In genomic region chr17:56715360-56715759, GRCm38 (mm10) we compare ENCODE assay signal across 10 mouse cellular contexts. TPM values are rescaled to one million over a fixed set of nuclear protein-coding genes. Genes with fewer than 3 reads are reported as not detected.
DNase-seq lines count a peak whose midpoint lies in the region; ATAC-seq and TF ChIP-seq lines count a peak whose summit lies in the region.
"Had no signal": no experiment of that assay in that cellular context is flagged by ENCODE, and none has a peak within 500 bp of the region (broad histone marks: within the 10 kb centered on the region; RNA-seq: fewer than 3 reads in every experiment).

No protein-coding gene starts in this region.

- no peaks in the 10 kb centered on the region for H3K9me3 ChIP-seq in forebrain, embryonic 13.5 days (replicated peaks)
- no peaks in the 10 kb centered on the region for H3K9me3 ChIP-seq in forebrain, embryonic 11.5 days (ENCODE audit: control insufficient read depth, low read length)
- no peaks in the 10 kb centered on the region for H3K9me3 ChIP-seq in stomach, embryonic 14.5 days (ENCODE audit: control insufficient read depth, low read depth, low read length)
- H3K9me3 ChIP-seq in stomach, postnatal 0 days (ENCODE audit: control insufficient read depth, low read length) = no peaks in the 10 kb centered on the region
- H3K9me3 ChIP-seq in intestine, embryonic 16.5 days (ENCODE audit: control insufficient read depth, low read length) = no peaks in the 10 kb centered on the region
- no peaks in the 10 kb centered on the region for H3K9me3 ChIP-seq in stomach, embryonic 15.5 days

- DNase-seq in forebrain, embryonic 11.5 days (ENCODE audit: low spot score) = no peak
- DNase-seq in stomach, postnatal 0 days (ENCODE audit: low spot score) = no peak
- DNase-seq in adrenal gland, postnatal 36 days = no peak
- DNase-seq in left cerebral cortex, postnatal 36 days (ENCODE audit: low spot score in 2 of 2) = no peak
- DNase-seq: adrenal gland, postnatal 10 days had no signal

- no peak for TF ChIP-seq CTCF in stomach, postnatal 0 days (IDR thresholded peaks at IDR 0.05; ENCODE audit: low read depth)

- H3K27ac ChIP-seq in forebrain, embryonic 13.5 days = no peak overlapping the region
- no peak overlapping the region for H3K27ac ChIP-seq in forebrain, embryonic 11.5 days (ENCODE audit: low read depth, low read length)
- H3K27ac ChIP-seq in stomach, embryonic 14.5 days (ENCODE audit: low read length) = no peak overlapping the region
- no peak overlapping the region for H3K27ac ChIP-seq in stomach, postnatal 0 days (replicated peaks)
- H3K27ac ChIP-seq in intestine, embryonic 16.5 days (ENCODE audit: low read length) = no peak overlapping the region
- no peak overlapping the region for H3K27ac ChIP-seq in stomach, embryonic 15.5 days
- H3K27ac ChIP-seq: macrophage had no signal

- peaks cover 26% of the 10 kb centered on the region for H3K36me3 ChIP-seq in forebrain, embryonic 13.5 days (ENCODE audit: poor library complexity, severe bottlenecking)
- H3K36me3 ChIP-seq in forebrain, embryonic 11.5 days (ENCODE audit: control insufficient read depth, insufficient read depth, low read length) = peaks cover 4% of the 10 kb centered on the region; the same call in 1 of the 2 replicates
- H3K36me3 ChIP-seq in stomach, embryonic 14.5 days (ENCODE audit: control insufficient read depth, insufficient read depth, low read length) = peaks cover 20% of the 10 kb centered on the region
- peaks cover 7% of the 10 kb centered on the region; the same call in 1 of the 2 replicates for H3K36me3 ChIP-seq in stomach, postnatal 0 days (ENCODE audit: control insufficient read depth, insufficient read depth, low read length)
- peaks cover 7% of the 10 kb centered on the region; the same call in 1 of the 2 replicates for H3K36me3 ChIP-seq in intestine, embryonic 16.5 days (ENCODE audit: control insufficient read depth, insufficient read depth, low read length)
- peaks cover 24% of the 10 kb centered on the region for H3K36me3 ChIP-seq in stomach, embryonic 15.5 days

- H3K9ac ChIP-seq in forebrain, embryonic 13.5 days = peak overlapping the region; percentile 76
- no peak overlapping the region for H3K9ac ChIP-seq in forebrain, embryonic 11.5 days (ENCODE audit: low read length)
- H3K9ac ChIP-seq in stomach, embryonic 14.5 days (replicated peaks; ENCODE audit: low read depth, low read length) = no peak overlapping the region
- no peak overlapping the region; the same call in 1 of the 2 replicates for H3K9ac ChIP-seq in stomach, postnatal 0 days (ENCODE audit: low read length)
- H3K9ac ChIP-seq in intestine, embryonic 16.5 days (ENCODE audit: low read depth, low read length) = peak overlapping the region; percentile 83
- H3K9ac ChIP-seq in stomach, embryonic 15.5 days = no peak overlapping the region

- no peaks in the 10 kb centered on the region for H3K27me3 ChIP-seq in forebrain, embryonic 13.5 days
- H3K27me3 ChIP-seq in forebrain, embryonic 11.5 days (ENCODE audit: control insufficient read depth, insufficient read depth, low read length) = no peaks in the 10 kb centered on the region
- no peaks in the 10 kb centered on the region for H3K27me3 ChIP-seq in stomach, embryonic 14.5 days (ENCODE audit: control insufficient read depth, insufficient read depth, low read length)
- no peaks in the 10 kb centered on the region for H3K27me3 ChIP-seq in stomach, postnatal 0 days (ENCODE audit: control insufficient read depth, insufficient read depth, low read length)
- no peaks in the 10 kb centered on the region for H3K27me3 ChIP-seq in intestine, embryonic 16.5 days (replicated peaks; ENCODE audit: control insufficient read depth, insufficient read depth, low read length)
- H3K27me3 ChIP-seq in stomach, embryonic 15.5 days (replicated peaks) = no peaks in the 10 kb centered on the region

- peak overlapping the region; percentile 74 for H3K4me2 ChIP-seq in forebrain, embryonic 13.5 days
- H3K4me2 ChIP-seq in forebrain, embryonic 11.5 days (ENCODE audit: low read depth, low read length, severe bottlenecking) = no peak overlapping the region
- H3K4me2 ChIP-seq in stomach, embryonic 14.5 days (replicated peaks; ENCODE audit: low read depth, low read length) = peak overlapping the region; percentile 65; the same call in 1 of the 2 replicates
- H3K4me2 ChIP-seq in stomach, postnatal 0 days (replicated peaks; ENCODE audit: low read depth) = no peak overlapping the region; the same call in 1 of the 2 replicates
- H3K4me2 ChIP-seq in intestine, embryonic 16.5 days (ENCODE audit: low read depth, low read length) = no peak overlapping the region
- H3K4me2 ChIP-seq in stomach, embryonic 15.5 days = peak overlapping the region; percentile 74

- no peak for TF ChIP-seq EP300 in stomach, postnatal 0 days (optimal IDR thresholded peaks at IDR 0.05)

- 71% methylated on average over 11 of the region's 11 CpGs for WGBS in forebrain, embryonic 13.5 days
- WGBS in forebrain, embryonic 11.5 days = 60% methylated on average over 11 of the region's 11 CpGs
- 61% methylated on average over 11 of the region's 11 CpGs for WGBS in stomach, embryonic 14.5 days
- 60% methylated on average over 11 of the region's 11 CpGs for WGBS in stomach, postnatal 0 days
- WGBS in intestine, embryonic 16.5 days = 62% methylated on average over 11 of the region's 11 CpGs
- 54% methylated on average over 11 of the region's 11 CpGs for WGBS in stomach, embryonic 15.5 days

- peaks cover 29% of the 10 kb centered on the region for H3K4me1 ChIP-seq in forebrain, embryonic 13.5 days
- H3K4me1 ChIP-seq in forebrain, embryonic 11.5 days (replicated peaks; ENCODE audit: control insufficient read depth, insufficient read depth, low read length) = peaks cover 4% of the 10 kb centered on the region; the same call in 1 of the 2 replicates
- H3K4me1 ChIP-seq in stomach, embryonic 14.5 days (ENCODE audit: control insufficient read depth, insufficient read depth, low read length) = peaks cover 15% of the 10 kb centered on the region; the same call in 1 of the 2 replicates
- H3K4me1 ChIP-seq in stomach, postnatal 0 days (replicated peaks; ENCODE audit: control insufficient read depth, insufficient read depth) = peaks cover 5% of the 10 kb centered on the region; the same call in 1 of the 2 replicates
- H3K4me1 ChIP-seq in intestine, embryonic 16.5 days (ENCODE audit: control insufficient read depth, insufficient read depth, low read length) = peaks cover 20% of the 10 kb centered on the region
- peaks cover 25% of the 10 kb centered on the region for H3K4me1 ChIP-seq in stomach, embryonic 15.5 days

- peak overlapping the region; percentile 77; the same call in 1 of the 2 replicates for H3K4me3 ChIP-seq in forebrain, embryonic 13.5 days
- no peak overlapping the region for H3K4me3 ChIP-seq in forebrain, embryonic 11.5 days (ENCODE audit: low read depth, low read length)
- peak overlapping the region; percentile 81; the same call in 1 of the 2 replicates for H3K4me3 ChIP-seq in stomach, embryonic 14.5 days (ENCODE audit: low read depth, low read length)
- H3K4me3 ChIP-seq in stomach, postnatal 0 days (ENCODE audit: low read depth, low read length) = no peak overlapping the region
- H3K4me3 ChIP-seq in intestine, embryonic 16.5 days (ENCODE audit: low read length) = no peak overlapping the region
- H3K4me3 ChIP-seq in stomach, embryonic 15.5 days (replicated peaks) = peak overlapping the region; percentile 81

- ATAC-seq in forebrain, embryonic 13.5 days = no peak
- no peak for ATAC-seq in forebrain, embryonic 11.5 days (replicated peaks; ENCODE audit: low FRiP score)
- ATAC-seq in stomach, embryonic 14.5 days (ENCODE audit: insufficient number of reproducible peaks, insufficient read depth, low FRiP score, low read depth) = no peak
- ATAC-seq in stomach, postnatal 0 days (ENCODE audit: low FRiP score, low TSS enrichment) = no peak
- no peak for ATAC-seq in intestine, embryonic 16.5 days
- no peak for ATAC-seq in stomach, embryonic 15.5 days (ENCODE audit: insufficient read depth, low FRiP score, low read depth)

- intact Hi-C loops in left cerebral cortex, postnatal 36 days (cut with DNase I) = loop anchor here (5.0 kb wide), 1 partner anchor 42 kb away; the partner anchor contains the start of gene Nrtn

RNA-seq across cellular contexts. Expression of gene Ndufa11, which starts 2.2 kb away (rescaled TPM):
- polyA plus RNA-seq in forebrain, embryonic 13.5 days (2015; fragmentation: Nextera tagmentation; extraction: Ambion mirVana) = 433 and 459 TPM in 2 replicates
- polyA plus RNA-seq in forebrain, embryonic 11.5 days (2014; fragmentation: Nextera tagmentation; extraction: Ambion mirVana) = 292 and 332 TPM in 2 replicates
- polyA plus RNA-seq in stomach, embryonic 14.5 days (2014; fragmentation: Nextera tagmentation; extraction: Ambion mirVana) = 444 and 502 TPM in 2 replicates
- 584 and 595 TPM in 2 replicates for polyA plus RNA-seq in stomach, postnatal 0 days (2015; fragmentation: Nextera tagmentation; extraction: Ambion mirVana)
- 527 and 530 TPM in 2 replicates for polyA plus RNA-seq in intestine, embryonic 16.5 days (2015; fragmentation: Nextera tagmentation; extraction: Ambion mirVana)
- 437 and 463 TPM in 2 replicates for polyA plus RNA-seq in stomach, embryonic 15.5 days (2015; fragmentation: Nextera tagmentation; extraction: Ambion mirVana)
- total RNA-seq in adrenal gland, postnatal 36 days (2021) = 100 to 1,000 TPM; 290 to 298 TPM
- total RNA-seq in left cerebral cortex, postnatal 36 days (2021) = 100 to 1,000 TPM; 190 to 237 TPM

RNA-seq across cellular contexts. Expression of gene Vmac, which starts 2.5 kb away (rescaled TPM):
- 14.0 and 16.7 TPM in 2 replicates for polyA plus RNA-seq in forebrain, embryonic 13.5 days (2015; fragmentation: Nextera tagmentation; extraction: Ambion mirVana)
- polyA plus RNA-seq in forebrain, embryonic 11.5 days (2014; fragmentation: Nextera tagmentation; extraction: Ambion mirVana) = 14.1 and 21.4 TPM in 2 replicates
- 31.3 and 31.7 TPM in 2 replicates for polyA plus RNA-seq in stomach, embryonic 14.5 days (2014; fragmentation: Nextera tagmentation; extraction: Ambion mirVana)
- polyA plus RNA-seq in stomach, postnatal 0 days (2015; fragmentation: Nextera tagmentation; extraction: Ambion mirVana) = 19.0 and 22.8 TPM in 2 replicates
- polyA plus RNA-seq in intestine, embryonic 16.5 days (2015; fragmentation: Nextera tagmentation; extraction: Ambion mirVana) = 15.7 and 16.6 TPM in 2 replicates
- 16.9 and 21.5 TPM in 2 replicates for polyA plus RNA-seq in stomach, embryonic 15.5 days (2015; fragmentation: Nextera tagmentation; extraction: Ambion mirVana)
- 10 to 100 TPM; 14.7 to 36.6 TPM for total RNA-seq in adrenal gland, postnatal 36 days (2021)
- total RNA-seq in left cerebral cortex, postnatal 36 days (2021) = 10 to 100 TPM; 13.7 to 14.9 TPM

RNA-seq across cellular contexts. Expression of gene Nrtn, which starts 42.0 kb away (rescaled TPM):
- polyA plus RNA-seq in forebrain, embryonic 13.5 days (2015; fragmentation: Nextera tagmentation; extraction: Ambion mirVana) = 1.7 TPM in 2 replicates
- 5.0 and 5.5 TPM in 2 replicates for polyA plus RNA-seq in forebrain, embryonic 11.5 days (2014; fragmentation: Nextera tagmentation; extraction: Ambion mirVana)
- 14.1 and 14.4 TPM in 2 replicates for polyA plus RNA-seq in stomach, embryonic 14.5 days (2014; fragmentation: Nextera tagmentation; extraction: Ambion mirVana)
- 32.4 and 37.9 TPM in 2 replicates for polyA plus RNA-seq in stomach, postnatal 0 days (2015; fragmentation: Nextera tagmentation; extraction: Ambion mirVana)
- 7.0 and 7.9 TPM in 2 replicates for polyA plus RNA-seq in intestine, embryonic 16.5 days (2015; fragmentation: Nextera tagmentation; extraction: Ambion mirVana)
- polyA plus RNA-seq in stomach, embryonic 15.5 days (2015; fragmentation: Nextera tagmentation; extraction: Ambion mirVana) = 13.3 and 14.7 TPM in 2 replicates
- total RNA-seq in adrenal gland, postnatal 36 days (2021) = 1 to 10 TPM; 3.8 to 5.4 TPM
- 1 to 10 TPM; 5.9 to 7.3 TPM for total RNA-seq in left cerebral cortex, postnatal 36 days (2021)
- polyA plus RNA-seq: macrophage had no signal

RNA-seq across cellular contexts. Expression of gene Ranbp3, which starts 42.3 kb away (rescaled TPM):
- polyA plus RNA-seq in forebrain, embryonic 13.5 days (2015; fragmentation: Nextera tagmentation; extraction: Ambion mirVana) = 112 and 123 TPM in 2 replicates
- 132 and 139 TPM in 2 replicates for polyA plus RNA-seq in forebrain, embryonic 11.5 days (2014; fragmentation: Nextera tagmentation; extraction: Ambion mirVana)
- 86.5 and 94.9 TPM in 2 replicates for polyA plus RNA-seq in stomach, embryonic 14.5 days (2014; fragmentation: Nextera tagmentation; extraction: Ambion mirVana)
- 34.5 and 35.4 TPM in 2 replicates for polyA plus RNA-seq in stomach, postnatal 0 days (2015; fragmentation: Nextera tagmentation; extraction: Ambion mirVana)
- polyA plus RNA-seq in intestine, embryonic 16.5 days (2015; fragmentation: Nextera tagmentation; extraction: Ambion mirVana) = 66.5 and 72.8 TPM in 2 replicates
- polyA plus RNA-seq in stomach, embryonic 15.5 days (2015; fragmentation: Nextera tagmentation; extraction: Ambion mirVana) = 75.9 and 81.6 TPM in 2 replicates
- total RNA-seq in adrenal gland, postnatal 36 days (2021) = 10 to 100 TPM; 67.8 to 74.1 TPM
- total RNA-seq in left cerebral cortex, postnatal 36 days (2021) = 10 to 100 TPM; 96.3 to 99.5 TPM

RNA-seq across cellular contexts. Expression of gene Dus3l, which starts 49.2 kb away (rescaled TPM):
- 50.0 and 56.9 TPM in 2 replicates for polyA plus RNA-seq in forebrain, embryonic 13.5 days (2015; fragmentation: Nextera tagmentation; extraction: Ambion mirVana)
- 40.4 and 43.1 TPM in 2 replicates for polyA plus RNA-seq in forebrain, embryonic 11.5 days (2014; fragmentation: Nextera tagmentation; extraction: Ambion mirVana)
- polyA plus RNA-seq in stomach, embryonic 14.5 days (2014; fragmentation: Nextera tagmentation; extraction: Ambion mirVana) = 40.9 and 46.3 TPM in 2 replicates
- 22.9 and 24.4 TPM in 2 replicates for polyA plus RNA-seq in stomach, postnatal 0 days (2015; fragmentation: Nextera tagmentation; extraction: Ambion mirVana)
- polyA plus RNA-seq in intestine, embryonic 16.5 days (2015; fragmentation: Nextera tagmentation; extraction: Ambion mirVana) = 37.6 and 40.0 TPM in 2 replicates
- 40.1 and 48.2 TPM in 2 replicates for polyA plus RNA-seq in stomach, embryonic 15.5 days (2015; fragmentation: Nextera tagmentation; extraction: Ambion mirVana)
- total RNA-seq in adrenal gland, postnatal 36 days (2021) = 10 to 100 TPM; 31.5 to 32.5 TPM
- total RNA-seq in left cerebral cortex, postnatal 36 days (2021) = 10 to 100 TPM; 57.6 to 75.6 TPM

Comparison
In these comparisons a context has a peak if more than half of its experiments do, and no peak if none do; other contexts are left out.
1. H3K4me2 ChIP-seq: peak in forebrain, embryonic 13.5 days (single experiment), stomach, embryonic 14.5 days (single experiment) and stomach, embryonic 15.5 days (single experiment); none in forebrain, embryonic 11.5 days (single experiment), stomach, postnatal 0 days (single experiment) and intestine, embryonic 16.5 days (single experiment).
2. H3K4me3 ChIP-seq: peak in forebrain, embryonic 13.5 days (single experiment), stomach, embryonic 14.5 days (single experiment) and stomach, embryonic 15.5 days (single experiment); none in forebrain, embryonic 11.5 days (single experiment), stomach, postnatal 0 days (single experiment) and intestine, embryonic 16.5 days (single experiment).
3. H3K9ac ChIP-seq: peak in forebrain, embryonic 13.5 days (single experiment) and intestine, embryonic 16.5 days (single experiment); none in forebrain, embryonic 11.5 days (single experiment), stomach, embryonic 14.5 days (single experiment), stomach, postnatal 0 days (single experiment) and stomach, embryonic 15.5 days (single experiment).